Mouse (Mus musculus) bone marrow, adult 2 months (tissue): ENCODE measurements around the gene Exoc6. TPM values are rescaled to one million over a fixed set of nuclear protein-coding genes. Genes with fewer than 3 reads are reported as not detected.

ENCODE experiments used
- H3K27ac ChIP-seq: fragments of 200-500 bp; 2 replicates; pipeline ENCODE4 v1.5.1; 2012; ENCODE audit warnings: low read depth, mild to moderate bottlenecking, control low read depth, inconsistent platforms, low read length; ENCODE audit not compliant: control insufficient read depth, poor library complexity, insufficient read depth
- H3K4me1 ChIP-seq: fragments of 200-500 bp; 2 replicates; pipeline ENCODE4 v1.6.1; 2011; ENCODE audit warnings: low read length; ENCODE audit not compliant: control insufficient read depth, insufficient read depth
- H3K4me3 ChIP-seq: fragments of 200-500 bp; replicated peaks from 2 replicates; pipeline ENCODE3; 2011; ENCODE audit warnings: mild to moderate bottlenecking, low read depth, low read length, control low read depth; ENCODE audit not compliant: control insufficient read depth
- CTCF ChIP-seq: fragments of 200-500 bp; IDR thresholded peaks from 2 replicates; pipeline ENCODE4 v1.5.1; 2011; ENCODE audit warnings: low read length, control low read depth; ENCODE audit not compliant: control insufficient read depth, insufficient read depth
- POLR2A ChIP-seq: fragments of 200-500 bp; IDR thresholded peaks from 2 replicates; pipeline ENCODE4 v1.6.1; 2011; ENCODE audit warnings: low read depth, mild to moderate bottlenecking, control low read depth, low read length, borderline replicate concordance; ENCODE audit not compliant: control insufficient read depth
- WGBS: fragments of 180-500 bp; shearing (Covaris S2); methylation state at CpG from one replicate; pipeline ENCODE4 v1.1.7; 2018; 5-methylcytosine and 5-hydroxymethylcytosine counted together
- polyA plus RNA-seq: library from polyadenylated mRNA; stranded (reverse); fragments of >200 nt; gene quantifications from 2 replicates; pipeline ENCODE4 v1.2.4, GENCODE M21; 2011; ENCODE audit warnings: low replicate concordance; ENCODE audit not compliant: missing spikeins, insufficient read depth, insufficient read length

Exoc6 gene
- polyA plus RNA-seq, 1 experiment, result 27.8 TPM

- 60% methylated on average over 3 of the region's 3 CpGs for WGBS
- no peak overlapping the region for H3K4me3 ChIP-seq
- peaks cover 16% of the 10 kb centered on the region for H3K4me1 ChIP-seq
- TF ChIP-seq CTCF, result no peak
- no peak for TF ChIP-seq POLR2A
- H3K27ac ChIP-seq, result no peak overlapping the region
These were observed 7.7 kb downstream of the Exoc6 start for GRCm38 (mm10) chr19:37557898-37558297.

GRCm38 (mm10) chr19:37559286-37560079, 9.3 kb downstream of the Exoc6 start:
- peak overlapping the region; percentile 84 for H3K27ac ChIP-seq
- peak overlapping the region; percentile 8 for H3K4me3 ChIP-seq
- peaks cover 10% of the 10 kb centered on the region for H3K4me1 ChIP-seq
- WGBS, result 23% methylated on average over 9 of the region's 9 CpGs
- TF ChIP-seq POLR2A (no peak), CTCF (peak; percentile 36; the same call in 1 of the 2 replicates)

- TF ChIP-seq CTCF (no peak), POLR2A (no peak)
- Histone ChIP-seq H3K4me3 (peak overlapping the region; percentile 8), H3K4me1 (peaks cover 10% of the 10 kb centered on the region), H3K27ac (peak overlapping the region; percentile 84)
- 12% methylated on average over 6 of the region's 6 CpGs for WGBS
These were observed 9.8 kb downstream of the Exoc6 start for GRCm38 (mm10) chr19:37560080-37560427.

GRCm38 (mm10) chr19:37561106-37561892, 11.1 kb downstream of the Exoc6 start:
- TF ChIP-seq CTCF (no peak), POLR2A (no peak)
- H3K27ac ChIP-seq, result peak overlapping the region; percentile 76; the same call in 1 of the 2 replicates
- peaks cover 8% of the 10 kb centered on the region for H3K4me1 ChIP-seq
- WGBS, result 19% methylated on average over 10 of the region's 10 CpGs
- H3K4me3 ChIP-seq, result no peak overlapping the region

- 18% methylated on average over 4 of the region's 4 CpGs for WGBS
- Histone ChIP-seq H3K4me1 (peaks cover 8% of the 10 kb centered on the region), H3K4me3 (no peak overlapping the region), H3K27ac (no peak overlapping the region)
- no peak for TF ChIP-seq POLR2A
- TF ChIP-seq CTCF, result peak; percentile 36
These were observed 13.5 kb downstream of the Exoc6 start for GRCm38 (mm10) chr19:37563763-37564162.

- WGBS, result 23% methylated on average over 7 of the region's 7 CpGs
- no peak overlapping the region for H3K4me3 ChIP-seq
- TF ChIP-seq POLR2A (no peak), CTCF (no peak)
- H3K4me1 ChIP-seq, result peaks cover 3% of the 10 kb centered on the region; the same call in 1 of the 2 replicates
- H3K27ac ChIP-seq, result no peak overlapping the region
These were observed 15.6 kb downstream of the Exoc6 start for GRCm38 (mm10) chr19:37565806-37566205.

- Histone ChIP-seq H3K4me1 (peaks cover 1% of the 10 kb centered on the region; the same call in 1 of the 2 replicates), H3K27ac (peak overlapping the region; percentile 20; the same call in 1 of the 2 replicates), H3K4me3 (no peak overlapping the region)
- TF ChIP-seq POLR2A, result no peak
- TF ChIP-seq CTCF, result no peak
- WGBS, result 37% methylated on average over 12 of the region's 12 CpGs
These were observed 19.1 kb downstream of the Exoc6 start for GRCm38 (mm10) chr19:37569186-37569754.
